Mouse (Mus musculus) MEL (cell line): Measurements from ENCODE around the gene Plk2. TPM values are rescaled to one million over a fixed set of nuclear protein-coding genes. Genes with fewer than 3 reads are reported as not detected.
"Not testable (repeated sequence)": the region's sequence is repeated elsewhere in the genome, so short reads cannot be mapped to it uniquely, and the experiment has no call there.

Experiments used
- DNase-seq: peaks from one replicate; pipeline ENCODE4 v3.0.0; 2011; ENCODE audit warnings: low read depth, low spot score
- H3K27ac ChIP-seq: 2 replicates; pipeline ENCODE4 v1.5.1; 2012; ENCODE audit warnings: low read depth, mild to moderate bottlenecking, control low read depth, low read length, moderate library complexity; ENCODE audit not compliant: control insufficient read depth
- H3K27me3 ChIP-seq, 2 experiments: fragments of 150-350 bp in 1 of 2; sonication (generic) in 1 of 2; 2 replicates each; pipeline ENCODE4 v1.6.1; 2012; ENCODE audit warnings: low read length in 2 of 2, mild to moderate bottlenecking in 2 of 2, improper control_type of control experiment in 1 of 2, moderate library complexity in 1 of 2; ENCODE audit not compliant: insufficient read depth in 2 of 2, control insufficient read depth in 1 of 2
- H3K36me3 ChIP-seq, 2 experiments: 2 replicates each; pipeline ENCODE4 v1.6.1; 2012 to 2014; ENCODE audit warnings: low read length in 2 of 2, improper control_type of control experiment in 1 of 2, inconsistent platforms in 1 of 2, mild to moderate bottlenecking in 1 of 2; ENCODE audit not compliant: insufficient read depth in 2 of 2, control insufficient read depth in 1 of 2
- H3K4me1 ChIP-seq, 2 experiments: fragments of 150-350 bp in 1 of 2; sonication (generic) in 1 of 2; 2 replicates each; pipeline ENCODE4 v1.6.1; 2012; ENCODE audit warnings: low read length in 2 of 2, improper control_type of control experiment in 1 of 2, mild to moderate bottlenecking in 1 of 2; ENCODE audit not compliant: insufficient read depth in 2 of 2, control insufficient read depth in 1 of 2
- H3K4me3 ChIP-seq, 2 experiments: fragments of 150-350 bp in 1 of 2; sonication (generic) in 1 of 2; 2 replicates each; pipeline ENCODE4 v1.5.1; 2012; ENCODE audit warnings: low read depth in 2 of 2, low read length in 2 of 2, mild to moderate bottlenecking in 2 of 2, moderate library complexity in 2 of 2, control low read depth in 1 of 2, improper control_type of control experiment in 1 of 2; ENCODE audit not compliant: control insufficient read depth in 1 of 2, insufficient read depth in 1 of 2
- H3K79me2 ChIP-seq: 2 replicates; pipeline ENCODE4 v1.6.1; 2012; ENCODE audit warnings: mild to moderate bottlenecking, low read length, moderate library complexity; ENCODE audit not compliant: control insufficient read depth, poor library complexity, insufficient read depth
- H3K9ac ChIP-seq: 2 replicates; pipeline ENCODE4 v1.6.1; 2012; ENCODE audit warnings: low read depth, mild to moderate bottlenecking, control low read depth, low read length, moderate library complexity; ENCODE audit not compliant: control insufficient read depth, poor library complexity, severe bottlenecking
- H3K9me3 ChIP-seq: fragments of 150-350 bp; sonication (generic); replicated peaks from 2 replicates; pipeline ENCODE4 v1.6.1; 2012; ENCODE audit warnings: mild to moderate bottlenecking, low read length, improper control_type of control experiment, moderate library complexity; ENCODE audit not compliant: insufficient read depth
- CHD1 ChIP-seq: IDR thresholded peaks from 2 replicates; pipeline ENCODE4 v1.6.1; 2012; ENCODE audit warnings: low read depth, mild to moderate bottlenecking, inconsistent platforms, low read length, improper control_type of control experiment
- CHD2 ChIP-seq: IDR thresholded peaks from 2 replicates; pipeline ENCODE4 v1.6.1; 2011; ENCODE audit warnings: low read length, improper control_type of control experiment
- CTCF ChIP-seq, 3 experiments: IDR thresholded peaks in 2 of 3; conservative IDR thresholded peaks in 1 of 3; 2 replicates each; pipeline ENCODE4 v1.5.1; 2011 to 2012; ENCODE audit warnings: low read length in 3 of 3, low read depth in 2 of 3, mild to moderate bottlenecking in 2 of 3, improper control_type of control experiment in 1 of 3, inconsistent platforms in 1 of 3, mixed read lengths in 1 of 3, moderate library complexity in 1 of 3; ENCODE audit not compliant: control insufficient read depth in 1 of 3, insufficient read depth in 1 of 3, poor library complexity in 1 of 3, severe bottlenecking in 1 of 3
- E2F4 ChIP-seq: IDR thresholded peaks from 2 replicates; pipeline ENCODE4 v1.6.1; 2011; ENCODE audit warnings: low read depth, low read length, improper control_type of control experiment, borderline replicate concordance
- ELF1 ChIP-seq: IDR thresholded peaks from 2 replicates; pipeline ENCODE4 v1.6.1; 2014; ENCODE audit warnings: low read depth, mild to moderate bottlenecking, inconsistent platforms, low read length, improper control_type of control experiment, moderate library complexity
- GATA1 ChIP-seq: IDR thresholded peaks from 2 replicates; pipeline ENCODE4 v1.6.1; 2011; ENCODE audit warnings: low read depth, low read length, improper control_type of control experiment
- HCFC1 ChIP-seq: IDR thresholded peaks from 2 replicates; pipeline ENCODE4 v1.6.1; 2012; ENCODE audit warnings: low read depth, mild to moderate bottlenecking, inconsistent platforms, low read length, improper control_type of control experiment, moderate library complexity
- JUND ChIP-seq: IDR thresholded peaks from 2 replicates; pipeline ENCODE4 v1.6.1; 2011; ENCODE audit warnings: low read depth, mild to moderate bottlenecking, improper control_type of control experiment, low read length
- KAT2A ChIP-seq: conservative IDR thresholded peaks from 2 replicates; pipeline ENCODE4 v1.6.1; 2012; ENCODE audit warnings: low read depth, low read length, improper control_type of control experiment, inconsistent platforms
- MAFK ChIP-seq: IDR thresholded peaks from 2 replicates; pipeline ENCODE4 v1.6.1; 2011; ENCODE audit warnings: low read depth, mild to moderate bottlenecking, low read length, improper control_type of control experiment, borderline replicate concordance
- MAX ChIP-seq: IDR thresholded peaks from 2 replicates; pipeline ENCODE4 v1.6.1; 2011; ENCODE audit warnings: low read length, improper control_type of control experiment
- MAZ ChIP-seq: IDR thresholded peaks from 2 replicates; pipeline ENCODE4 v1.6.1; 2012; ENCODE audit warnings: low read depth, mild to moderate bottlenecking, inconsistent platforms, low read length, improper control_type of control experiment
- MXI1 ChIP-seq: IDR thresholded peaks from 2 replicates; pipeline ENCODE4 v1.6.1; 2011; ENCODE audit warnings: mild to moderate bottlenecking, low read depth, low read length, improper control_type of control experiment
- RCOR1 ChIP-seq: IDR thresholded peaks from 2 replicates; pipeline ENCODE4 v1.6.1; 2012; ENCODE audit warnings: low read depth, mild to moderate bottlenecking, inconsistent platforms, low read length, improper control_type of control experiment
- SIN3A ChIP-seq: IDR thresholded peaks from 2 replicates; pipeline ENCODE4 v1.6.1; 2012; ENCODE audit warnings: low read length, improper control_type of control experiment, inconsistent platforms
- SMC3 ChIP-seq: IDR thresholded peaks from 2 replicates; pipeline ENCODE4 v1.6.1; 2011; ENCODE audit warnings: low read depth, low read length, improper control_type of control experiment
- UBTF ChIP-seq: IDR thresholded peaks from 2 replicates; pipeline ENCODE4 v1.6.1; 2012; ENCODE audit warnings: low read depth, mild to moderate bottlenecking, inconsistent platforms, low read length, improper control_type of control experiment, moderate library complexity, borderline replicate concordance; ENCODE audit not compliant: insufficient read depth
- USF1 ChIP-seq: IDR thresholded peaks from 2 replicates; pipeline ENCODE4 v1.6.1; 2014; ENCODE audit warnings: low read depth, mild to moderate bottlenecking, inconsistent platforms, low read length, improper control_type of control experiment, moderate library complexity
- USF2 ChIP-seq, 2 experiments: IDR thresholded peaks; 2 replicates each; pipeline ENCODE4 v1.6.1; 2011 to 2012; ENCODE audit warnings: improper control_type of control experiment in 2 of 2, low read length in 2 of 2, borderline replicate concordance in 1 of 2, inconsistent platforms in 1 of 2, low read depth in 1 of 2, mild to moderate bottlenecking in 1 of 2; ENCODE audit not compliant: insufficient read depth in 1 of 2
- ZC3H11A ChIP-seq: IDR thresholded peaks from 2 replicates; pipeline ENCODE4 v1.6.1; 2012; ENCODE audit warnings: low read depth, mild to moderate bottlenecking, inconsistent platforms, low read length, improper control_type of control experiment
- ZNF384 ChIP-seq: IDR thresholded peaks from 2 replicates; pipeline ENCODE4 v1.6.1; 2012; ENCODE audit warnings: low read depth, mild to moderate bottlenecking, inconsistent platforms, low read length, improper control_type of control experiment
- polyA plus RNA-seq, 2 experiments: library from polyadenylated mRNA; stranded (reverse) in 1 of 2; unstranded in 1 of 2; fragments of >175 nt in 1 of 2; fragments of >200 nt in 1 of 2; gene quantifications; 2 replicates each; pipeline versions ENCODE4 v1.2.1 to v1.2.4; 2012; ENCODE audit warnings: low replicate concordance in 2 of 2, low read depth in 1 of 2; ENCODE audit not compliant: insufficient read length in 2 of 2, insufficient read depth in 1 of 2, missing spikeins in 1 of 2
- total RNA-seq: library from RNA; depleted of rRNA; stranded (reverse); fragments of 300-350 nt; gene quantifications from 2 replicates; pipeline ENCODE4 v1.2.3, GENCODE M21; 2012

Plk2 gene
- total and polyA plus RNA-seq, 3 experiments = not detected

DNA sequence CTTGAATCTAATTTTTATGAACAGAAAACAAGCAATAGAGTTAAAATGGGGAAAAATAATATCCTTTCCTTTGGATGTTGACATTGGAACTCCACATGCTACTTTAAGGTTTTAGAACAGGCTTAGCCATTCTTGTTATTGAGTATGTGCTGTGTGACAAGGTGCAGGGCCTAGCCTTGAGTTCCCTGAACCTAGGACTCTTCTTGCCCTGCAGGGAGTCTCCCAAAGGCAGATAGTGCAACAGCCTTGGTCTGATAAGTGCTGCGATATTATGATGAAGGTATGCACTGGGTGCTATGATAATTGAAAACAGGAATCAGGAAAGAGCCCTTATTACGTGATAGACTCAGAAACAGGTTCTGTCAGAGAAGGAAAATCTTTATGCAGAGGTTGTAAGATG, 7.0 kb downstream of the Plk2 start:
- no peak overlapping the region for H3K9ac ChIP-seq
- H3K4me1 ChIP-seq = no peaks in the 10 kb centered on the region
- H3K4me3 ChIP-seq = no peak overlapping the region
- H3K27ac ChIP-seq = no peak overlapping the region
- no peaks in the 10 kb centered on the region for H3K9me3 ChIP-seq
- DNase-seq = no peak
- no peaks in the 10 kb centered on the region for H3K79me2 ChIP-seq
- no peaks in the 10 kb centered on the region; a peak in 1 of 4 replicates for H3K27me3 ChIP-seq
- no peaks in the 10 kb centered on the region for H3K36me3 ChIP-seq
- no peak for TF ChIP-seq ZC3H11A
- no peak for TF ChIP-seq USF2 (IDR thresholded peaks at IDR 0.05; ENCODE audit: borderline replicate concordance in 1 of 2, insufficient read depth in 1 of 2, low read depth in 1 of 2, low read length in 2 of 2)
- no peak for TF ChIP-seq JUND
- TF ChIP-seq UBTF = no peak
- no peak for TF ChIP-seq MAZ
- TF ChIP-seq, all 39 proteins: peak for 0

DNA sequence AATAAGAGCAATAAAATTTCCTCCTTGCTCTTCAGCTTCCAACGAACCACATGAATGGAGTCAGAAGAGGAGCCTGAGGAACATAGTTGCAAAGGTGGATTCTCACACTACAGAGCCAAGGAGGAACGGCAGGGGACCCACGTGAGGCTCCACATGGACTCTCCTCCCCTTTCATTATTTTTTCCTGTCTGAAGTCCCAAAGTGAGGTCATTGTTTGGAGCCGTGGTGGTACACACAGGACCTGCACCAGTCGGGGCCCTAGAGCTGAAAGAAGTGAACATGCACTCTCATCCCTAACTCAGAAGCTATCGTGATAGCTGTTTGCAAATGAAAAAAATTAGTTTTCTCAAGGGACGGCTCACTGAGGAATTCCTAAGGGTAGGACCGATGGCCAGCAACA, 9.2 kb downstream of the Plk2 start:
- no peak for TF ChIP-seq USF1
- TF ChIP-seq CTCF (IDR thresholded peaks at IDR 0.05 in 2 of 3, conservative IDR thresholded peaks at IDR 0.05 in 1 of 3; ENCODE audit: control insufficient read depth in 1 of 3, insufficient read depth in 1 of 3, low read depth in 2 of 3, low read length in 3 of 3, poor library complexity in 1 of 3, severe bottlenecking in 1 of 3) = no peak
- TF ChIP-seq MAX = no peak
- TF ChIP-seq E2F4 = no peak
- TF ChIP-seq SIN3A = no peak
- TF ChIP-seq KAT2A = no peak
- no peak for TF ChIP-seq MAFK
- TF ChIP-seq HCFC1 = no peak
- no peak for TF ChIP-seq RCOR1
- TF ChIP-seq ZC3H11A = no peak
- no peak for TF ChIP-seq GATA1
- TF ChIP-seq CHD1 = no peak
- TF ChIP-seq SMC3 = no peak
- TF ChIP-seq ELF1 = no peak
- TF ChIP-seq MAZ = no peak
- TF ChIP-seq MXI1 = no peak
- no peak for TF ChIP-seq ZNF384
- no peak for TF ChIP-seq UBTF
- no peak for TF ChIP-seq CHD2
- TF ChIP-seq, all 39 proteins: peak for 0
- Histone ChIP-seq H3K9ac (no peak overlapping the region), H3K4me3 (no peak overlapping the region), H3K36me3 (no peaks in the 10 kb centered on the region), H3K79me2 (no peaks in the 10 kb centered on the region), H3K27ac (no peak overlapping the region), H3K27me3 (peaks cover 0 to 1% of the 10 kb centered on the region in 2 experiments; a peak in 2 of 4 replicates), H3K4me1 (no peaks in the 10 kb centered on the region), H3K9me3 (no peaks in the 10 kb centered on the region)
- DNase-seq = no peak

DNA sequence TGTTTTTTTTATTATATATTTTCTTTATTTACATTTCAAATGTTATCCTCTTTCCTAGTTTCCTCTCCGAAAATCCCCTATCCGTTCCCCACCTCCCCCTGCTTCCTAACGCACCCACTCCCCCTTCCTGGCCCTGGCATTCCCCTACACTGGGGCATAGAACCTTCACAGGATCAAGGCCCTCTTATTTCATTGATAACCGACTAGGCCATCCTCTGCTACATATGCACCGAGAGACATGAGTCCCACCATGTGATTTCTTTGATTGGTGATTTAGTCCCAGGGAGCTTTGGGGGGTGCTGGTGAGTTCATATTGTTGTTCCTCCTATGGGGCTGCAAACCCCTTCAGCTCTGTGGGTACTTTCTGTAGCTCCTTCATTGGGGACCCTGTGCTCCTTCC, 9.8 kb downstream of the Plk2 start:
- not testable (repeated sequence) for H3K9me3 ChIP-seq, H3K27ac ChIP-seq, H3K4me3 ChIP-seq

More for the DNA sequence above, 9.8 kb downstream of the Plk2 start:
- H3K79me2 ChIP-seq, H3K4me1 ChIP-seq, H3K27me3 ChIP-seq, H3K9ac ChIP-seq, H3K36me3 ChIP-seq, DNase-seq: not testable (repeated sequence)
